Comparison of ENCODE assay signal across 11 mouse cellular contexts in the genomic region with DNA sequence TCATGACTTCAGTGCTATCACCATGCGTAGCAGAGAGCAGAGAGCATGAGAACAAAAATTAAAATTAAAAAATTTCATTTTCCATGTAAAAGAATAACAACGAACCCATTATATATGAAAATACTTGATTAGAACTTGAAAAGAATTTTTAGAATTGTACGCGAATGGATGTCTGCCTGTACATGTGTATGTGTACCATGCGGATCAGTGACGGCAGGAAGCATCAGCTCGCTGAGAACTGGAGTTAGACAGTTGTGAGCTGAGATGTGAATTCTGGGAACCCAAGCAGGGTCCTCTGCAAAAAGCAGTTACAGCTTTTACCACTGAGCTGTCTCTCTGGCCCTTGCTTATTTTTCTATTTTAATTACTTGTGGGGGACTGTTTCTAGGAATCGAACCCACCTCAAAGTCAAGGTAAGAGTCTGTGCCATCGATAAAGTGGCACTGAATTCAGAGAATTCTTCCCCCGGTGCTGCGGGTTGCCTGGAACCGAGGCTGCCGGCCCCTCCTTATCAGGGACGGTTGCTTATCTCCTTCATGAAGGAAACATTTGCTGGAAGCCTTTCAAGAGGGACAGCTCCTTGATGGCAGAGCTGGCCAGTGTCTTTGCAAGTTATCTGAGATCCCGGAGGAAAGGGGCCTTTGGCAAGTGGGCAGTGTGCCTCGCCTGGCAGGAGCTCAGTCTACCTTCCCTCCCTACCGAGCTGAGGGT. TPM values are rescaled to one million over a fixed set of nuclear protein-coding genes. Genes with fewer than 3 reads are reported as not detected.
DNase-seq lines count a peak whose midpoint lies in the region; ATAC-seq and TF ChIP-seq lines count a peak whose summit lies in the region.
"Had no signal": no experiment of that assay in that cellular context is flagged by ENCODE, and none has a peak within 500 bp of the region (broad histone marks: within the 10 kb centered on the region; RNA-seq: fewer than 3 reads in every experiment).

No protein-coding gene starts in this region.

- no peak for TF ChIP-seq CTCF in heart, postnatal 0 days (IDR thresholded peaks at IDR 0.05; ENCODE audit: low read depth)

- H3K27me3 ChIP-seq in heart, postnatal 0 days (ENCODE audit: control insufficient read depth, insufficient read depth, low read length) = no peaks in the 10 kb centered on the region
- H3K27me3 ChIP-seq: hindbrain, embryonic 12.5 days had no signal

- peak; percentile 89 for DNase-seq in heart, adult 11 months
- DNase-seq in heart, postnatal 14 days = no peak
- DNase-seq in lung, postnatal 36 days = peak; percentile 56
- DNase-seq in lung, postnatal 4 days = no peak
- no peak for DNase-seq in heart, postnatal 0 days (ENCODE audit: low spot score)
- peak; percentile 63 to 70 for DNase-seq in spleen, postnatal 4 days (ENCODE audit: low spot score in 2 of 2)
- no peak for DNase-seq in embryo, embryonic 9.5 days (ENCODE audit: extremely low spot score)
- DNase-seq in cerebellum, postnatal 14 days = no peak
- DNase-seq: kidney, adult 8-10 months; right cerebral cortex, postnatal 14 days had no signal

- intact Hi-C loops in heart, postnatal 14 days (cut with DNase I) = no loop called here

- no peak for TF ChIP-seq EP300 in heart, postnatal 0 days (IDR thresholded peaks at IDR 0.05; ENCODE audit: low read depth)

- peaks cover 33% of the 10 kb centered on the region for H3K4me1 ChIP-seq in heart, postnatal 0 days (ENCODE audit: control insufficient read depth, insufficient read depth)
- H3K4me1 ChIP-seq: hindbrain, embryonic 12.5 days had no signal

- ATAC-seq in heart, postnatal 0 days (ENCODE audit: insufficient read depth, low read depth) = no peak

- no peaks in the 10 kb centered on the region for H3K9me3 ChIP-seq in heart, postnatal 0 days (replicated peaks; ENCODE audit: control insufficient read depth, low read length)
- H3K9me3 ChIP-seq: hindbrain, embryonic 12.5 days had no signal

- no peaks in the 10 kb centered on the region for H3K36me3 ChIP-seq in heart, postnatal 0 days (replicated peaks; ENCODE audit: control insufficient read depth, insufficient read depth, low read length)
- H3K36me3 ChIP-seq: hindbrain, embryonic 12.5 days had no signal

- no peak overlapping the region for H3K4me3 ChIP-seq in heart, postnatal 0 days (ENCODE audit: low read depth, low read length)
- H3K4me3 ChIP-seq: hindbrain, embryonic 12.5 days had no signal

- H3K27ac ChIP-seq in heart, postnatal 0 days (ENCODE audit: low read depth) = peak overlapping the region; percentile 74
- H3K27ac ChIP-seq: hindbrain, embryonic 12.5 days had no signal

- no peak overlapping the region for H3K9ac ChIP-seq in heart, postnatal 0 days (replicated peaks; ENCODE audit: low read depth, low read length)
- H3K9ac ChIP-seq: hindbrain, embryonic 12.5 days had no signal

- no peak overlapping the region for H3K4me2 ChIP-seq in heart, postnatal 0 days (ENCODE audit: low read depth, low read length)
- H3K4me2 ChIP-seq: hindbrain, embryonic 12.5 days had no signal

- 30% methylated on average over 17 of the region's 17 CpGs for WGBS in heart, postnatal 0 days

RNA-seq across cellular contexts. Expression of a gene that starts 48.9 kb away (rescaled TPM):
- 10 to 100 TPM; 87.5 to 88.3 TPM for total RNA-seq in heart, postnatal 14 days (2021)
- 44.0 and 83.1 TPM in 2 replicates for total RNA-seq in heart, postnatal 0 days (2014; rRNA removed; ENCODE audit: low replicate concordance)
- polyA plus RNA-seq in heart, postnatal 0 days (2015; fragmentation: Nextera tagmentation; extraction: Ambion mirVana) = 14.9 and 17.6 TPM in 2 replicates

Comparison
In these comparisons a context has a peak if more than half of its experiments do, and no peak if none do; other contexts are left out.
1. DNase-seq: peak in heart, adult 11 months (single experiment), lung, postnatal 36 days (single experiment) and spleen, postnatal 4 days (2 of 2); none in heart, postnatal 14 days (0 of 2), lung, postnatal 4 days (0 of 2), heart, postnatal 0 days (single experiment), embryo, embryonic 9.5 days (single experiment) and cerebellum, postnatal 14 days (0 of 2).